Mouse (Mus musculus): Measurements from ENCODE around the gene Rhox10. TPM values are rescaled to one million over a fixed set of nuclear protein-coding genes. Genes with fewer than 3 reads are reported as not detected.
"Not testable (repeated sequence)": the region's sequence is repeated elsewhere in the genome, so short reads cannot be mapped to it uniquely, and the experiment has no call there.

The Rhox10 gene
- not detected in 2 replicates for polyA plus RNA-seq (2015; fragmentation: Nextera tagmentation; extraction: Ambion mirVana)

GRCm38 (mm10) chrX:38066175-38066574, at the start of gene Rhox10:
Gene Rhox10 (plus strand): TSS chrX:38066475.
- ATAC-seq (replicated peaks), result no peak
- Histone ChIP-seq H3K4me3 (no peak within 1 kb of the TSS), H3K36me3 (replicated peaks) (no peaks in the 10 kb centered on the region), H3K9ac (no peak within 1 kb of the TSS), H3K4me2 (no peak within 1 kb of the TSS), H3K27ac (no peak within 1 kb of the TSS), H3K9me3 (no peaks in the 10 kb centered on the region), H3K27me3 (replicated peaks) (no peaks in the 10 kb centered on the region), H3K4me1 (no peaks in the 10 kb centered on the region)
- 85% methylated on average over 11 of the region's 11 CpGs for WGBS

- not testable (repeated sequence) for ATAC-seq (replicated peaks); H3K9me3 ChIP-seq; H3K4me2 ChIP-seq; H3K27me3 ChIP-seq (replicated peaks); H3K36me3 ChIP-seq (replicated peaks); H3K4me1 ChIP-seq; H3K9ac ChIP-seq; H3K4me3 ChIP-seq; H3K27ac ChIP-seq
Observed at GRCm38 (mm10) chrX:38018597-38018996, 47.7 kb upstream of the Rhox10 start, which contains the start of gene Btg1-ps1. Gene Btg1-ps1 (minus strand): TSS chrX:38018815.

DNA sequence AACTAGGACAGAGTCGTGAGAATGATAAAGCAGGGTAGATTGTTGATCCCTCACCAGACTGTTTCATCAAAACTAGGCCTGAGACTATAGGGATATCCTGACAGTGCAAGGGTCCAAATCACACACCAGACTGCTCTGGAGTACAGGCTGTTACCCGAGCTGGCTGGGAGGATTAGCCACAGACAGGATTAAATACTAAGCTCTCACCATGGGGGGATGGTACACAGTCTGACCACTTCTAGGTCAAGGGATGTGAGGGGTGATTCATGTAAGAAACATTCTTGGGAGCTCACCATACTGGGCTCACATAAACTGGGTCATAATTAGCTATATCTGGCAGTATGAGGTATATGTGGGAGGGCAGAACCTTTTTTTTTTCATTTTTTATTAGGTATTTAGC, 32.4 kb upstream of the Rhox10 start:
- 42% methylated on average over 2 of the region's 2 CpGs for WGBS
- H3K4me1 ChIP-seq, result no peaks in the 10 kb centered on the region
- H3K27ac ChIP-seq, result no peak overlapping the region
- H3K27me3 ChIP-seq (replicated peaks), result no peaks in the 10 kb centered on the region
- H3K9me3 ChIP-seq, result no peaks in the 10 kb centered on the region
- H3K4me3 ChIP-seq, result no peak overlapping the region
- no peaks in the 10 kb centered on the region for H3K36me3 ChIP-seq (replicated peaks)
- H3K4me2 ChIP-seq, result no peak overlapping the region
- no peak for ATAC-seq (replicated peaks)
- no peak overlapping the region for H3K9ac ChIP-seq

DNA sequence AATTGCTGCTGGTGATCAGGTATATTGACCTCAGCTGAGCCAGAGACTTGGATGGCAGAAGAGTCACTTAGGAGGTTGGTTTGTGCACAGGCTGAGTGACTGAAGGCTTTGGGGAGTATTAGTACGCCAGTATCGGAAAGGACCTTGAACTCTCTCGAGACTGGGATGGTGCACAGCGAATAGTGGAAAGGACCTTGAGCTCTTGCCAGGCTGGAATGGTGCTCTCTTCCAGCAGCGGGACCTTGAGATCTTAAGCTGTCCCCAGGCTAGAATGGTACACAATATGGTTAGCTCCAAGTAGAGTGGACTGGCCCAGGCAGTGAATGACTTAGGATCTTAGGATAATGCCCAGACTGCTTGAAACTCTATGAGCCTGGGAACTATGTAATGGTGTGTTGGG, 26.6 kb upstream of the Rhox10 start:
- Histone ChIP-seq H3K4me1 (no peaks in the 10 kb centered on the region), H3K36me3 (replicated peaks) (no peaks in the 10 kb centered on the region), H3K9me3 (no peaks in the 10 kb centered on the region), H3K27me3 (replicated peaks) (no peaks in the 10 kb centered on the region), H3K9ac (no peak overlapping the region), H3K4me2 (no peak overlapping the region), H3K4me3 (no peak overlapping the region), H3K27ac (no peak overlapping the region)
- no peak for ATAC-seq (replicated peaks)
- WGBS, result 92% methylated on average over 5 of the region's 5 CpGs

GRCm38 (mm10) chrX:38043014-38043413, 23.3 kb upstream of the Rhox10 start, which contains the start of gene Btg1-ps2:
Gene Btg1-ps2 (minus strand): TSS chrX:38043114.
- not testable (repeated sequence) for H3K27ac ChIP-seq; ATAC-seq (replicated peaks); H3K4me3 ChIP-seq

DNA sequence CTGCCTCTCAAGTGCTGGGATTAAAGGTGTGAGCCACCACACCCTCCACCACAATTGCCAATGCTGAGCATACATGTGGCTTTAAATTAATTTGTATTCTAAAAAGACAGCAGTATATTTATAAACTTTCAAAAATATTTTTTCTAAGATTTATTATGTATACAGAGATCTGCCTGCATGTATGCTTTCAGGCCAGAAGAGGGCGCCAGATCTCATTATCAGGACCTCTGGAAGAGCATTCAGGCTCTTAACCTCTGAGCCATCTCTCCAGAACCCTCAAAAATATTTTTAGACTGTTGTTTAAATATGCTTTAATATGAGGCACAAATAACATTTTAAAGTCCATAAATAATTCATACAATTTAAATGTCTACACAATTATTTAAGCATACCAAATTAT, 4.7 kb upstream of the Rhox10 start:
- Histone ChIP-seq H3K36me3 (replicated peaks) (no peaks in the 10 kb centered on the region), H3K27ac (no peak overlapping the region), H3K4me2 (no peak overlapping the region), H3K4me3 (no peak overlapping the region), H3K27me3 (replicated peaks) (no peaks in the 10 kb centered on the region), H3K9me3 (no peaks in the 10 kb centered on the region), H3K4me1 (no peaks in the 10 kb centered on the region), H3K9ac (no peak overlapping the region)
- 0% methylated on average over 1 of the region's 1 CpGs for WGBS
- no peak for ATAC-seq (replicated peaks)

More at GRCm38 (mm10) chrX:38043014-38043413, 23.3 kb upstream of the Rhox10 start, which contains the start of gene Btg1-ps2:
- not testable (repeated sequence) for H3K36me3 ChIP-seq (replicated peaks); H3K9me3 ChIP-seq; H3K4me2 ChIP-seq; H3K4me1 ChIP-seq; H3K27me3 ChIP-seq (replicated peaks); H3K9ac ChIP-seq

GRCm38 (mm10) chrX:38084226-38084625, 18.0 kb downstream of the Rhox10 start:
- 22% methylated on average over 12 of the region's 12 CpGs for WGBS
- Histone ChIP-seq H3K9me3 (no peaks in the 10 kb centered on the region), H3K27me3 (replicated peaks) (no peaks in the 10 kb centered on the region), H3K4me1 (no peaks in the 10 kb centered on the region), H3K4me3 (no peak overlapping the region), H3K36me3 (replicated peaks) (no peaks in the 10 kb centered on the region), H3K27ac (no peak overlapping the region), H3K9ac (no peak overlapping the region), H3K4me2 (no peak overlapping the region)
- no peak for ATAC-seq (replicated peaks)

DNA sequence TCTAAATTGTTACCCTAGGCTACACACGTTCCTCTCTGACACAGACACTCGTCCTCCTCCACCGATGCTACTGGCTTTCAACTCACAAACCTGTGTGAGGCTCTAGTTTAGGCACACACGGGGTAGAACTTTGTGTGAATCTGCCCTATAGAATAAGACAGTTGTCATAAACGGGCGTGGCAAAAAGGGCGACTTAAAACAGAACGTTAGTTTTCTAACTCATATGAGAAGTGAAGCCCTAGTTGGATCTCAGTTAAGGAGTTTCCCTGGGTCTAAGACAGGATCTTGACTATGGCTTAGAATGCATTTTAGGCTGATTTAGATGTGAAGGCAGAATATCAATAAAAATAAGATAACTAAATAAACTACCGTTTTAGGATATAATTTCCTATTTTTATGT, 18.8 kb downstream of the Rhox10 start, which contains the start of gene Rhox11:
Rhox11 (minus strand) TSS at position 101 of the 400 bp plus-strand sequence.
- no peak for ATAC-seq (replicated peaks)
- H3K27ac ChIP-seq, result no peak within 1 kb of the TSS
- no peaks in the 10 kb centered on the region for H3K4me1 ChIP-seq
- no peaks in the 10 kb centered on the region for H3K9me3 ChIP-seq
- no peak within 1 kb of the TSS for H3K9ac ChIP-seq
- no peaks in the 10 kb centered on the region for H3K36me3 ChIP-seq (replicated peaks)
- 86% methylated on average over 9 of the region's 9 CpGs for WGBS
- no peaks in the 10 kb centered on the region for H3K27me3 ChIP-seq (replicated peaks)
- no peak within 1 kb of the TSS for H3K4me3 ChIP-seq
- H3K4me2 ChIP-seq, result no peak within 1 kb of the TSS

DNA sequence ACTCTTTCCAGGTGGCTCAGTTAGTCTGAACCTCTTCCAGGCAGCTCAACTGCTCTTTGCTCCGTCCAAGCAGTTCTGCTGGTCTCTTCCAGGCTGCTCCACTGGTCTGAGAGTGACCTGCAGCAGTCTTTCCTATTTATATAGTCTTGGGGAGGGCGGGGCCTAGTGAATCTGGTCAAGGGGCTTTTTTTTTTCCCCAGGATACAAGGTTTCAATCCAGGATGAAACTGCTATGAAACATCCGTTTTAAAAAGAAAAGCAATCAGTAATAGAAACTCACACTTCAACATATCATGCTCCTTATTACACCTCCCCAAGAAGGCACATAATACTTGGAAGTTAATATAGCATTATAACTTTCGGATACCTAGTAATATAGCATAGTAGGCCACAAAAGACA, 44.5 kb downstream of the Rhox10 start, which contains the start of gene Rhox12:
Rhox12 (minus strand) TSS at position 101 of the 400 bp plus-strand sequence.
- Histone ChIP-seq H3K4me3 (no peak within 1 kb of the TSS), H3K36me3 (replicated peaks) (no peaks in the 10 kb centered on the region), H3K4me2 (no peak within 1 kb of the TSS), H3K9me3 (no peaks in the 10 kb centered on the region), H3K4me1 (no peaks in the 10 kb centered on the region), H3K9ac (no peak within 1 kb of the TSS), H3K27ac (no peak within 1 kb of the TSS), H3K27me3 (replicated peaks) (no peaks in the 10 kb centered on the region)
- WGBS, result 69% methylated on average over 4 of the region's 4 CpGs
- no peak for ATAC-seq (replicated peaks)

DNA sequence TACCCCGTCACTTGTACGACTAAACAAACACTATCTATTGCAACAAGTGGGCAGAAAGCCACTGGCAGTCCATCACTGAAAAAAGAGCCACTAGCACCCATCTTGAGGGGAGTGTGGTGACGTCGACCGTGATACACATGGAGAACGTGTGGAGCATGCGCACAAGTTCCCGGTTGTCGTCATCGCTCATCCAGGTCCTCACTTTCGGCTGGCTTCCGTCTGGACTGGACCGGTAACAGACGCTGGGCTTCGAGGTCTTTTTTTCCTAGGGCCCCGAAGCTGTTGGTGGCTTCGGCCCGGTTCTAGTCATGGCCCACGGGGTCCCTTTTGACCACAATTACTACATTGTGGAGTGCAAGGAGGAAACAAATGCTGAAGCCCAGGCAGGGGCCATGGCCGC, 54.7 kb downstream of the Rhox10 start, which contains the start of gene Rhox13:
Rhox13 (plus strand) TSS at position 238 of the 400 bp plus-strand sequence.
- Histone ChIP-seq H3K4me1 (no peaks in the 10 kb centered on the region), H3K9me3 (no peaks in the 10 kb centered on the region), H3K4me2 (no peak within 1 kb of the TSS), H3K36me3 (replicated peaks) (no peaks in the 10 kb centered on the region), H3K27ac (no peak within 1 kb of the TSS), H3K9ac (no peak within 1 kb of the TSS), H3K4me3 (no peak within 1 kb of the TSS), H3K27me3 (replicated peaks) (no peaks in the 10 kb centered on the region)
- no peak for ATAC-seq (replicated peaks)
- 97% methylated on average over 20 of the region's 20 CpGs for WGBS

Other genes starting within 250 kb of the Rhox10 start
- not detected in 2 replicates for gene Rhox6, start 239.6 kb upstream of the Rhox10 start, polyA plus RNA-seq (2015; fragmentation: Nextera tagmentation; extraction: Ambion mirVana)
- gene Rhox7a, start 234.8 kb upstream of the Rhox10 start, polyA plus RNA-seq (2015; fragmentation: Nextera tagmentation; extraction: Ambion mirVana), result not detected in 2 replicates
- gene Rhox8, start 187.5 kb upstream of the Rhox10 start, polyA plus RNA-seq (2015; fragmentation: Nextera tagmentation; extraction: Ambion mirVana), result not detected in 2 replicates
- gene Rhox7b, start 169.2 kb upstream of the Rhox10 start, polyA plus RNA-seq (2015; fragmentation: Nextera tagmentation; extraction: Ambion mirVana), result not detected in 2 replicates
- not detected in 2 replicates for gene Rhox9, start 164.7 kb upstream of the Rhox10 start, polyA plus RNA-seq (2015; fragmentation: Nextera tagmentation; extraction: Ambion mirVana)
- gene Btg1-ps1, start 47.7 kb upstream of the Rhox10 start, polyA plus RNA-seq (2015; fragmentation: Nextera tagmentation; extraction: Ambion mirVana), result not detected in 2 replicates
- gene Btg1-ps2, start 23.4 kb upstream of the Rhox10 start, polyA plus RNA-seq (2015; fragmentation: Nextera tagmentation; extraction: Ambion mirVana), result not detected in 2 replicates
- not detected in 2 replicates for gene Rhox11, start 18.7 kb downstream of the Rhox10 start, polyA plus RNA-seq (2015; fragmentation: Nextera tagmentation; extraction: Ambion mirVana)
- gene Rhox12, start 44.4 kb downstream of the Rhox10 start, polyA plus RNA-seq (2015; fragmentation: Nextera tagmentation; extraction: Ambion mirVana), result not detected in 2 replicates
- gene Rhox13, start 54.7 kb downstream of the Rhox10 start, polyA plus RNA-seq (2015; fragmentation: Nextera tagmentation; extraction: Ambion mirVana), result not detected in 2 replicates
- 5.0 and 5.5 TPM in 2 replicates for gene Zbtb33, start 123.3 kb downstream of the Rhox10 start, polyA plus RNA-seq (2015; fragmentation: Nextera tagmentation; extraction: Ambion mirVana)
- 21.6 and 25.9 TPM in 2 replicates for gene Tmem255a, start 186.0 kb downstream of the Rhox10 start, polyA plus RNA-seq (2015; fragmentation: Nextera tagmentation; extraction: Ambion mirVana)
- not detected in 2 replicates for gene Atp1b4, start 249.7 kb downstream of the Rhox10 start, polyA plus RNA-seq (2015; fragmentation: Nextera tagmentation; extraction: Ambion mirVana)